Mouse (Mus musculus) brain, embryonic 14.5 days (tissue): ENCODE measurements at regions not wholly inside any gene's neighbourhood (a gene's known extent, or its start where the extent isn't known, plus 50 kb on each side); places are given as distances from the start of the nearest gene placed in this dataset.

Experiments
- DNase-seq: peaks from one replicate; pipeline ENCODE4 v3.0.0-alpha.2; 2011; ENCODE audit warnings: low read depth
- CTCF ChIP-seq: fragments of 200-500 bp; IDR thresholded peaks from 2 replicates; pipeline ENCODE4 v1.5.1; 2012; ENCODE audit warnings: inconsistent platforms, mild to moderate bottlenecking, moderate library complexity, borderline replicate concordance; ENCODE audit not compliant: insufficient read depth, insufficient read length; ENCODE audit errors: extremely low read depth
- POLR2A ChIP-seq: fragments of 200-500 bp; IDR thresholded peaks from 2 replicates; pipeline ENCODE4 v1.6.1; 2012; ENCODE audit warnings: mild to moderate bottlenecking, inconsistent platforms, borderline replicate concordance; ENCODE audit not compliant: poor library complexity, insufficient read depth, insufficient read length, severe bottlenecking; ENCODE audit errors: extremely low read depth

DNA sequence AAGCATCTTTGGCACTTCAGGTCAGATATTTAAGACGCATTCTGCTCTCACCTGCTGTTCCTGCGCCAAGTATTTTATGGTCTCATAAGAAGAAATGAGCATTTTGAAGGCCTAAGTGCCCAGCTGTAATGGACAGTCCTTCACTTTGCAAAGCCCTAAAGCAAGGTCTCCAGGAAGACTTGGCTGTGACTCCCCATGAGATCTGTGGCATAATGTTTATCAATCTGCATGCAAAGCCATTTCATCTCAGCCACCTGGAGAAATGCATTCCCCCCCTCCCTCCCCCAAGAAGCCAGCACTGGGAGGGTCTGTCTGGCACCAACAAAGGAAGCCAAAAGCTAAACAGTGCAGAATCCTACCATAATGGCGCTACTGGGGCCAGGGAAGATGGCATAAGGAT lies 437.4 kb downstream of the Slc4a3 start:
- TF ChIP-seq CTCF: no peak
- TF ChIP-seq POLR2A: no peak
- DNase-seq: peak; percentile 33

DNA sequence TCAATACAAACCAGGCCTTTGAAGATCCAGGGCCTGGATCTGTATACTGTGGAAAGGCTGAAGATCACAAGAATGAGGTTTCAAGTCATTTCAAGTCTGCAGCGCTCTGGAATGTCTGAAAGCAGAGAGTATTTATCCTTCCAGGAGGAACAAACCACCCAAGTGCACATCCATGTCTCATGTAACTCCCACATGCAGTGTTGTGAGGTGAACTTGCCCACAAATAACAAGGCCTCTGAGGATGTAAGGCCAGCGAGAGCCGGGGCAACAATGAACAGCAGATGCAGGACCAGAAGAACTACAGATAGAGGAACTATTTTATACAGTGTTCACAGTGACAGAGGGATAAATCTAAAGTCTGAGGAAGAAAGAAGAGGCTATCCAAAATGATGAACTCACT lies 442.4 kb downstream of the Slc4a3 start:
- TF ChIP-seq CTCF (no peak), POLR2A (no peak)
- DNase-seq: no peak

DNA sequence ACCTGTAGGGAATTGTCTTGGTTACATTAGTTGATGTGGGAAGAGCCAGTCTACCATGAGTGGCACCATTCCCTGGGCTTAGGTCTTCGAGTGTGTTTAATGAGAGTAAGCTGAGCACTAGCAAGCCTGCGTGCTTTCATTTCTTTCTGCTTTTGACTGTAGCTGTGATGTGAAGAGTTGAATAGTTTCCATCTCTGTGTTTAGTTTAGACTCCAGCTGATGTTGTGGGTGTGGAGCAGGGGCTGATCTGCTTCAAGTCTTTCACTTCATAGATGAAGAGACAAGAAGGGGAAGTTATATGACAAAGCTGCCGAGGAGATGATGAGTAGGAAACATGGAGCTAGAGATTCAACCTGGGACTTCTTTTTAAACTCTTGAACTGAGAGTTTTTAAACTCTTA lies 446.0 kb downstream of the Slc4a3 start:
- DNase-seq: no peak

GRCm38 (mm10) chr1:75997222-75997621 lies 451.2 kb downstream of the Slc4a3 start:
- no peak for DNase-seq
- TF ChIP-seq CTCF: no peak
- TF ChIP-seq POLR2A: no peak

More for the DNA sequence above, 446.0 kb downstream of the Slc4a3 start:
- TF ChIP-seq CTCF: no peak
- TF ChIP-seq POLR2A: no peak

- DNase-seq: peak; percentile 74
- TF ChIP-seq CTCF (no peak), POLR2A (no peak)
Measured at GRCm38 (mm10) chr1:76001124-76001523, 455.1 kb downstream of the Slc4a3 start.

DNA sequence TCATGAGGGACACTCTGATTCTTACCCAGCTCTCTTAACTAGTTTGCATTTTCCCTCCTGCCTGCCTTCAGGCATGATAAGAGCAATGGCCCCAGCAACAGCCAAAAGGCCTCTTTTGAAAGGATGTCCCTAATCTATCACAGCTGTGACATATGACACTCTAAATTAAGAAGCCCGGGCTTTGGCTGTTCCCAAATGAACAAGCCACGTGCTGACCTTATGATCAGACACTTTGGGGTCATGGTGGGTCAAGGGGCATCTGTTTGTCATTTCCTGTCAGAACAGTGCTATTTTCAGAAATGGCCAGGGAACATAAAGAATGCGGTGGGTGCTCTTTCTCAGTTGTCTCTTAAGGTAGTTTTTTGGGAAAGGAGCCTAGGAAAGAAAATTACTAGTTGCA lies 463.5 kb downstream of the Slc4a3 start:
- DNase-seq: no peak
- TF ChIP-seq POLR2A (no peak), CTCF (no peak)

DNA sequence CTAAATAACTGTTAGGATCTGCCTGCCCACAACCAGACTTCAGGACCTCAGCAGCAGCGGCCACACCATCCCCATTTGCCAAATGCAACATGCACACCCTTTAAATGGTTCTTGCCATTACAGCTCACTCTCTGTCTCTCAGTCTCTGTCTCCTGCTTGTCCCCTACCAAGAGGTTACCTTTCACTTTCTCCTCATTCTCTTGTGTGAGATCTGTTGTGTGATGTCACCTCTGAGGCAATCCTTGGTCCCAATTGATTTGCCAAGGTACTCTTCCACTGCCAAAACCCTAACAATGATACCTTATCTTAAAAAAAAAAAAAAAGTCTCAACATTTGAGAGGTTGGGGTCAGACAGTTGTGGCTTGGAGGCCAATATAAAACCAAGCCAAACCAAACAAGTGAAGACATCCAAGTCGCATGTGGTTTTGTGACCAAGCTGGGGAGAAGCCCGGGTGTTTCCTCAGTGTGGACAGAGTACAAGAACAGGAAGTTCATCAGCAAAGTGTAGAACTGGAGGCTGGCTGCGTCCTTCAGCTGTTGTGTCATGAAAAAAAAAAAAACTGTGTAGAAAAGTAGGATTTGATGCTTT lies 464.2 kb downstream of the Slc4a3 start:
- TF ChIP-seq CTCF (no peak), POLR2A (no peak)
- DNase-seq: no peak

DNA sequence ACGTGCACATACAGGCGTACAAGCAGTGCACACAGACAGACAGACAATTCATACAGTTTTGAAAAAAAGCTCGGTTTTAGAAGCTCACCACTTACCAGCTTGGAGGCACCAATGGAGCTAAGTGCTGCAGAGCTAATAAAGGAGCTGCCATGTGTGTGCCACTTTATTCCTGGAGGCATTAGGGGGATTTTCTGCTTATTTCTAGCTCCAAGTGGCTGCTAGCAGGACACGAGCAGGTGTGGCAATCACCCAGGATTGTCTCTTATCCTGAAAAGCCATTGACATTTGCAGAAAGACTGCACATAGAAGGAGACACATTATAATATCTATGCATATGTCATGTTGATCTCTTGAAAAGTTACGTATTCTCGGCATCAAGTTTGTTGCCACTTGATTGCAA lies 472.5 kb downstream of the Slc4a3 start:
- TF ChIP-seq POLR2A: no peak
- TF ChIP-seq CTCF: no peak
- DNase-seq: no peak

- DNase-seq: no peak
Measured at GRCm38 (mm10) chr1:76019071-76019470, 473.0 kb downstream of the Slc4a3 start.

DNA sequence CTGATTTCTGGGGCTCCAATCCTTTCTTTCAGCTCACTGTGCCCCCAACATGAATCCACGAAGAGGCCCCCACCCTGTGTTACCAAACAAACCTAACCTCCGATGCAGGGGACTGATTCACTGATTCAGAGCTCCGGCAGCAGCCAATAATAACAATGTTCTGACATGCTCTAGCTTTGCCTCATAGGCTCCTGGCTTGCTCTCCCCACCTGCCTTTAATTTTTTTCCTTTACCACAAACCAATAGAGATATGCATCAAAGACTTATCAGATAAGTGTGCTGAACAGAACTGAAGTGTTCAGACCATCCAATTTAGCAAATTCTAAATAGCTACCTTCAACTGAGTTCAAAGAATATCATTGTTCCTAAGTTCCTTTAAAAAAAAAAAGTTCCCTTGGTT lies 478.6 kb downstream of the Slc4a3 start:
- TF ChIP-seq CTCF: no peak
- no peak for DNase-seq

More at GRCm38 (mm10) chr1:76019071-76019470, 473.0 kb downstream of the Slc4a3 start:
- TF ChIP-seq CTCF (no peak), POLR2A (no peak)

DNA sequence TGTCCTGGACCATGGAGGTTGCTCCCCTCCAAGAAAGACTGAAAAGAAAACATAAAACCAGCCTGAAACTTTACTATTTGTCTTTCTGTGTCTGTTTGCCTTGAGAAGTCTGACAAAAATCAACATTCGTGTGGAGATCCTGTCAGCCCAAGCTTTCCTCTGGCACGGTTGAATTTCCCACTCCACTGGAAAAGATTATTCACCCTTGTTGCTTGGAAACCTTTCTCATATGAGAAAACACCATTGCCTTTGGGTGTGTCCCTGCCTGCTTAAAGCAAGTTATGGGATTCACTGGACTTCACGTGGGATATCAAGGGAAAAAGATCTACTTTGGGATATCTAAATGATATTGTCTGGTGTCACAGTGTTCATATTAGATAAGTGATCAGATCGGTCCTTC lies 479.3 kb downstream of the Slc4a3 start:
- no peak for TF ChIP-seq CTCF
- no peak for TF ChIP-seq POLR2A
- DNase-seq: no peak

DNA sequence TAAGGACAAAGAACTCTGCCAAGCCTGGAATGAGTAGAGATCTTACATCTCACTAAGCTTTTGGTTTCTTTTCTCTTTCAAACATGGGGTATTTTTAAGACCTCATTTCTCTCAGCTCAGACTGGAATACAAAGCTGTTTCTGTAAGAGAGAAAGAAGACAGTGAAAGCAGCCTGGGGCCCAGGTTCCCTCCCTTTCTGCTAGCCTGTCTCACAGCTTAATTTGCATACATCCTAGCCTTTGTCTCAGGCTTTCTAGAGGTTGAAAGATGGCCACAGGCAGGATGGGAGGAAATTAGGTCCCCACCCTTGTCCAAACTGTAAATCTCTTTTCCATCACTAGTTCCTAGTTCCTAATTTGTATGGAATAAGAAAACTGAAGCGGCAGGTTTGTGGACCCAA lies 483.0 kb downstream of the Slc4a3 start:
- no peak for TF ChIP-seq POLR2A
- TF ChIP-seq CTCF: no peak
- DNase-seq: peak; percentile 69
